Mouse (Mus musculus): Measurements from ENCODE around the gene Spout1. TPM values are rescaled to one million over a fixed set of nuclear protein-coding genes. Genes with fewer than 3 reads are reported as not detected.
"Not testable (repeated sequence)": the region's sequence is repeated elsewhere in the genome, so short reads cannot be mapped to it uniquely, and the experiment has no call there.

Gene Spout1
- polyA plus RNA-seq, 1 experiment from 2014 or later, result 12.8 TPM

DNA sequence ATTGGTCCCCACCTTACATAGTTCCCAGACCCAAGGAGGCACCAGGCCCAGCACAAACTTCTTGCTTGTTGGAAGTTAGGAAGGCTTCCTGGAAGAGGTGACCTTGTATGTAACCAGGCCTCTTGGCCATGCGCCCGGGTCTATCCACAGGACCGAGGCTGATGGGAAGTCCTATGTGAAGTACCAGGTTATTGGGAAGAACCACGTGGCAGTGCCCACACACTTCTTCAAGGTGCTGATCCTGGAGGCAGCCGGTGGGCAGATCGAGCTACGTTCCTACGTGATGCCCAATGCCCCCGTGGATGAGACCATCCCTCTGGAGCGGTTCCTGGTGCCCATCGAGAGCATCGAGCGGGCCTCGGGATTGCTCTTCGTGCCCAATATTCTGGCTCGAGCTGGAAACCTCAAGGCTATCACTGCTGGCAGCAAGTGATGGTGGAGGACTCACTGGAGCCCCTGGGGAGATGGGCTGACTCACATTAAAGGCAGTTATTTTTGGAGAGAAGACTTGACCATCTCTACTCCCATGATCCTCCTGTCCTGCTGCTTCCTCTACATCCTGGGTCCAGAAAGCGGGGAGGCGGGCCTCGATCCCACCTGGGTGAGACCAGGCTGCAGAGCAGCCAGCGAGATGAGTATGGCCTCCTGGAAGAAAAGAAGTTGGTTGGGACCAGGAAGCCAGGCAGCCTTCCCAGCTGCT, 4.6 kb downstream of the Spout1 start:
- H3K4me2 ChIP-seq (ENCODE audit: low read depth, low read length), result no peak overlapping the region
- 89% methylated on average over 20 of the region's 20 CpGs for WGBS (ENCODE audit: insufficient replicate concordance)
- no peak overlapping the region for H3K27ac ChIP-seq (ENCODE audit: low read depth)
- H3K27me3 ChIP-seq (ENCODE audit: insufficient read depth, low read length), result no peaks in the 10 kb centered on the region
- TF ChIP-seq CTCF (IDR thresholded peaks at IDR 0.05; ENCODE audit: low read depth) (no peak), EP300 (IDR thresholded peaks at IDR 0.05; ENCODE audit: low read depth) (no peak)
- H3K4me1 ChIP-seq (ENCODE audit: insufficient read depth), result peaks cover 31% of the 10 kb centered on the region
- no peak overlapping the region for H3K4me3 ChIP-seq (ENCODE audit: low read depth, low read length)
- no peak overlapping the region for H3K9ac ChIP-seq (replicated peaks)
- no peak for ATAC-seq
- H3K9me3 ChIP-seq (ENCODE audit: low read length), result no peaks in the 10 kb centered on the region
- DNase-seq, result no peak
- peaks cover 30% of the 10 kb centered on the region for H3K36me3 ChIP-seq (replicated peaks; ENCODE audit: insufficient read depth, low read length)

DNA sequence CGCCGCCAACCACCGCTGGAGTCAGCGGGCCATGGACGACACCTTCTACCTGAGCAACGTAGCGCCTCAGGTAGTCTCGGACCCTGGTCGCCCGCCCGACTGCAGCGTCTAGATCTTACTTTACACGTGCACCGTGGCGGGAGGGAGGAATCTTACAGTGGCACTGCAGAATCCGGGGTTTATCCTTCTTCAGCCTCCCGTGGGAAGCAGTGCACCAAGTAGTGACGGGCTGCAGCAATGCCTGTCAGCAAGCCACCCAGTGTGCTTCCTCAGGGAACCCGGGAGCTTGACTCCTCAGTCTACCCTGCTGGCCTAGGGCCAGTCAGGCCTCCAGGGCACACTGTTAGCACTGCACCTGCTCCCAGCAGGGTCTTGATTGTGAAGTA, 6.3 kb downstream of the Spout1 start:
- Histone ChIP-seq H3K36me3 (replicated peaks; ENCODE audit: insufficient read depth, low read length) (peaks cover 30% of the 10 kb centered on the region), H3K9me3 (ENCODE audit: low read length) (peaks cover under 1% of the 10 kb centered on the region; the same call in 1 of the 2 replicates), H3K4me1 (ENCODE audit: insufficient read depth) (peaks cover 19% of the 10 kb centered on the region), H3K27me3 (ENCODE audit: insufficient read depth, low read length) (no peaks in the 10 kb centered on the region), H3K4me2 (ENCODE audit: low read depth, low read length) (peak overlapping the region; percentile 97), H3K4me3 (ENCODE audit: low read depth, low read length) (peak overlapping the region; percentile 70), H3K27ac (ENCODE audit: low read depth) (peak overlapping the region; percentile 89), H3K9ac (replicated peaks) (peak overlapping the region; percentile 72)
- DNase-seq, result no peak
- 1% methylated on average over 19 of the region's 19 CpGs for WGBS (ENCODE audit: insufficient replicate concordance)
- ATAC-seq, result peak; percentile 12
- TF ChIP-seq CTCF (IDR thresholded peaks at IDR 0.05; ENCODE audit: low read depth) (no peak), EP300 (IDR thresholded peaks at IDR 0.05; ENCODE audit: low read depth) (no peak)

DNA sequence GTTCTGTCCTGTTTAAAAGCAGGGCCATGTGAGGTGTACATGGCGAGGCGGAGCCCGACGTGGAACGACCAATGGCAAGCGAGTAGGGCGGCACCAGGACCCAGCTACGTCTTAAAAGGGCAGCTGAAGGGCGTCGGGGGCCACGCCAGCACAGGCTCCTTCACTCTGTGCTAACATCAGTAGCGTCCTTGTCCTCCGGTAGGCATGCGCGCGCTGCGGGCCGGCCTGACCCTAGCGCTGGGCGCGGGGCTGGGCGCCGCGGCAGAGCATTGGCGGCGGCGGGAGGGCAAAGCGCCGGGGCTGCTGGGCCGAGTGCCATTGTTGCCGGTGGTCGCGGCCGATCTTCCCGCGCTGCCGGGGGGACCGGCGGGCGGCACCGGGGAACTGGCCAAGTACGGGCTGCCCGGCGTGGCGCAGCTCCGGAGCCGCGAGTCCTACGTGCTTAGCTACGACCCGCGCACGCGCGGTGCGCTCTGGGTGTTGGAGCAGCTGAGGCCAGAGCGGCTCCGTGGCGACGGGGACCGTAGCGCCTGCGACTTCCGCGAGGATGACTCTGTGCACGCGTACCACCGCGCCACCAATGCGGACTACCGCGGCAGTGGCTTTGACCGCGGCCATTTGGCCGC, 6.8 kb downstream of the Spout1 start, which contains the start of gene Endog:
Gene Endog (plus strand): TSS at position 123 of the 626 bp plus-strand sequence.
- H3K4me3 ChIP-seq (ENCODE audit: low read depth, low read length), result peak within 1 kb of the TSS; percentile 70
- H3K4me1 ChIP-seq (ENCODE audit: insufficient read depth), result peaks cover 17% of the 10 kb centered on the region
- ATAC-seq (peak; percentile 90), DNase-seq (peak; percentile 79)
- WGBS (ENCODE audit: insufficient replicate concordance), result under 1% methylated on average over 71 of the region's 75 CpGs
- H3K4me2 ChIP-seq (ENCODE audit: low read depth, low read length), result peak within 1 kb of the TSS; percentile 97
- H3K36me3 ChIP-seq (replicated peaks; ENCODE audit: insufficient read depth, low read length), result peaks cover 29% of the 10 kb centered on the region
- peak within 1 kb of the TSS; percentile 72 for H3K9ac ChIP-seq (replicated peaks)
- TF ChIP-seq CTCF (IDR thresholded peaks at IDR 0.05; ENCODE audit: low read depth), result no peak
- TF ChIP-seq EP300 (IDR thresholded peaks at IDR 0.05; ENCODE audit: low read depth), result no peak
- H3K9me3 ChIP-seq (ENCODE audit: low read length), result peaks cover 5% of the 10 kb centered on the region
- H3K27me3 ChIP-seq (ENCODE audit: insufficient read depth, low read length), result no peaks in the 10 kb centered on the region
- H3K27ac ChIP-seq (ENCODE audit: low read depth), result peak within 1 kb of the TSS; percentile 89

DNA sequence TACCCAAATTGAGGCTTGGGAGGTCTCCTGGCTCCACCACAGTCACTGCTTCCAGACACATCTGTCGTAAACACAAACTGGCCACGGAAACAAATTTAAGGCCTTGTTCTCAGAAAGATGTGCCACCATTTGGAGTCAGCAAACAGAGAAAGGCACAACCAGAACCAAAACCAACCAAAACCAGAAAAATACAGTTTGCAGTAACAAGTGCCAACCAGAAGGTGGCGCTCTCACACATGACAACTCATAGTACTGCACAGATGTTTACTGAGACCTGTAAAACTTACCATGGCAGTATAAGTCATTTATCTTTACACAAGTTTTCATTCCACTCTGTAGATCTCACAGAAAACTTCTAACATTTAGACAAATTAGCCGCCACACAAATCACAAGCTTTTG, 11.6 kb downstream of the Spout1 start:
- Histone ChIP-seq H3K27ac (ENCODE audit: low read depth) (no peak overlapping the region), H3K4me3 (ENCODE audit: low read depth, low read length) (no peak overlapping the region), H3K4me1 (ENCODE audit: insufficient read depth) (peaks cover 5% of the 10 kb centered on the region), H3K9ac (replicated peaks) (no peak overlapping the region), H3K36me3 (replicated peaks; ENCODE audit: insufficient read depth, low read length) (no peaks in the 10 kb centered on the region), H3K9me3 (ENCODE audit: low read length) (peaks cover 6% of the 10 kb centered on the region), H3K27me3 (ENCODE audit: insufficient read depth, low read length) (no peaks in the 10 kb centered on the region), H3K4me2 (ENCODE audit: low read depth, low read length) (no peak overlapping the region)
- TF ChIP-seq CTCF (IDR thresholded peaks at IDR 0.05; ENCODE audit: low read depth) (peak; percentile 50), EP300 (IDR thresholded peaks at IDR 0.05; ENCODE audit: low read depth) (no peak)
- DNase-seq (no peak), ATAC-seq (no peak)
- 60% methylated on average over 4 of the region's 4 CpGs for WGBS (ENCODE audit: insufficient replicate concordance)

DNA sequence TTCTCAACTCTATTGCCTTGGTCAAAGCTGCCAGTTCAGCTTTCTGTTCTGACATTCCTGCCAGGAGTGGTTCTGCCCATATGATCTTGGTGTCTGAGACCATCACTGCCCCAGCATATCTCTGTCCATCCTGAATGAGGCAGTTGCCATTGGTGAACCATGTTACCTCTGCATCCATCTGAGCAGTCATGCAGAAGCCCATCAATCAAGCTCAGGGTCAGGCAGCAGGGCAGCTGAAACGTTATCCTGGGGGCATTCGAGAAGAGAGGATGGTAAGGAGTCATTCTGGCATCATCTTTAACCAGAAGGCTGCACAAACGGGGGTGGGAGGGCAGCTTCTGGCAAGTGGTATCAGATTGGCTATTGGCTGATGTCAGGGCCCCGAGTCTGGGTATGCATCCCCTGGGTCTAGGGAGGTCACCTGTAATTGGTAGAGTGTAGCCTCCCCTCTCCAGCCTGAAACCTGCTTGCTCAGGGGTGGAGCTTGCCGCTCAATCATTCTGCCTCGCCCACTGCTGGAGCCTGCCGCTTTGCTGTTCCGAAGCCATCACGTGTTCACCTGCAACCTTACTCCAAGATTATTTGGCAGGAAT, 13.8 kb downstream of the Spout1 start:
- no peak overlapping the region for H3K27ac ChIP-seq (ENCODE audit: low read depth)
- DNase-seq (no peak), ATAC-seq (no peak)
- no peaks in the 10 kb centered on the region for H3K36me3 ChIP-seq (replicated peaks; ENCODE audit: insufficient read depth, low read length)
- no peak overlapping the region for H3K4me2 ChIP-seq (ENCODE audit: low read depth, low read length)
- WGBS (ENCODE audit: insufficient replicate concordance), result 70% methylated on average over 9 of the region's 9 CpGs
- H3K27me3 ChIP-seq (ENCODE audit: insufficient read depth, low read length), result no peaks in the 10 kb centered on the region
- H3K4me1 ChIP-seq (ENCODE audit: insufficient read depth), result no peaks in the 10 kb centered on the region
- H3K9ac ChIP-seq (replicated peaks), result no peak overlapping the region
- TF ChIP-seq CTCF (IDR thresholded peaks at IDR 0.05; ENCODE audit: low read depth), result no peak
- TF ChIP-seq EP300 (IDR thresholded peaks at IDR 0.05; ENCODE audit: low read depth), result no peak
- no peak overlapping the region for H3K4me3 ChIP-seq (ENCODE audit: low read depth, low read length)
- H3K9me3 ChIP-seq (ENCODE audit: low read length), result peaks cover 6% of the 10 kb centered on the region

DNA sequence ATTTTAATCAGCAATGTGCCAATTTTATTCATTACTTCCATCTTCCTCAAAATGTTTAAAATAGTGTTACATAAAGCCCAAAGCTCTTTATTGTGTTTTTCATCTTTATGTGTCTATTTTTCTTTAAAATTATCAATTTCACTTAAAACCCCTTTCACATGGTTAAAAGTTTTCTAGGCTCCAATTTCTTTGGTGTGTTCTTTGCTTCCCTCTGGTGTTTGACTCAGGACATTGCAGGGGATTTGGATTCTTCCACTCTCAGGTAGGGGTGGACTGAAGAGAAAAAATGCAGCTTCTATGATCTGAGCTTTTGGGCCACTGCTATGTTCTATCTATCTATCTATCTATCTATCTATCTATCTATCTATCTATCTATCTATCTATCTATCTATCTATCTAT, 16.4 kb downstream of the Spout1 start:
- H3K4me1 ChIP-seq (ENCODE audit: insufficient read depth), result no peaks in the 10 kb centered on the region
- H3K27ac ChIP-seq (ENCODE audit: low read depth), result no peak overlapping the region
- no peak overlapping the region for H3K9ac ChIP-seq (replicated peaks)
- H3K4me2 ChIP-seq (ENCODE audit: low read depth, low read length), result no peak overlapping the region
- TF ChIP-seq EP300 (IDR thresholded peaks at IDR 0.05; ENCODE audit: low read depth) (no peak), CTCF (IDR thresholded peaks at IDR 0.05; ENCODE audit: low read depth) (peak; percentile 85)
- H3K4me3 ChIP-seq (ENCODE audit: low read depth, low read length), result no peak overlapping the region
- DNase-seq (no peak), ATAC-seq (no peak)
- no peaks in the 10 kb centered on the region for H3K36me3 ChIP-seq (replicated peaks; ENCODE audit: insufficient read depth, low read length)
- H3K9me3 ChIP-seq (ENCODE audit: low read length), result peaks cover 4% of the 10 kb centered on the region
- no peaks in the 10 kb centered on the region for H3K27me3 ChIP-seq (ENCODE audit: insufficient read depth, low read length)

DNA sequence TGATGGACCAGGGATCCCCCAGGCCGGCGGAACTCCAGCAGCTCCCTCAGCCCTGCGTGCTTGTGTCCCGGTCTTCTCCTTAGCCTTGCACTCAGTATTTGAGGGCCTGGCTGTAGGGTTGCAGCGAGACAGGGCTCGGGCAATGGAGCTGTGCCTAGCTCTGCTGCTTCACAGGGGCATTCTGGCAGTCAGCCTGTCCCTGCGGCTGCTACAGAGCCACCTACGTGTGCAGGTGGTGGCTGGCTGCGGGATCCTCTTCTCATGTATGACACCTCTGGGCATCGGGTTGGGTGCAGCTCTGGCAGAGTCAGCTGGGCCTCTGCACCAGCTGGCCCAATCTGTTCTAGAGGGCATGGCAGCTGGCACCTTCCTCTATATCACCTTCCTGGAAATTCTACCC, 18.4 kb downstream of the Spout1 start:
- not testable (repeated sequence) for H3K36me3 ChIP-seq (replicated peaks; ENCODE audit: insufficient read depth, low read length); H3K9ac ChIP-seq (replicated peaks); H3K27me3 ChIP-seq (ENCODE audit: insufficient read depth, low read length); H3K27ac ChIP-seq (ENCODE audit: low read depth); DNase-seq; H3K4me2 ChIP-seq (ENCODE audit: low read depth, low read length); H3K4me3 ChIP-seq (ENCODE audit: low read depth, low read length); H3K9me3 ChIP-seq (ENCODE audit: low read length); H3K4me1 ChIP-seq (ENCODE audit: insufficient read depth); ATAC-seq
- WGBS (ENCODE audit: insufficient replicate concordance), result 71% methylated on average over 6 of the region's 10 CpGs

Data from liver, postnatal 0 days (tissue).